Mouse (Mus musculus): ENCODE measurements around the gene Gabarap. TPM values are rescaled to one million over a fixed set of nuclear protein-coding genes. Genes with fewer than 3 reads are reported as not detected.

Gabarap gene
- polyA plus RNA-seq, 1 experiment from 2014 or later, result 626 TPM

DNA sequence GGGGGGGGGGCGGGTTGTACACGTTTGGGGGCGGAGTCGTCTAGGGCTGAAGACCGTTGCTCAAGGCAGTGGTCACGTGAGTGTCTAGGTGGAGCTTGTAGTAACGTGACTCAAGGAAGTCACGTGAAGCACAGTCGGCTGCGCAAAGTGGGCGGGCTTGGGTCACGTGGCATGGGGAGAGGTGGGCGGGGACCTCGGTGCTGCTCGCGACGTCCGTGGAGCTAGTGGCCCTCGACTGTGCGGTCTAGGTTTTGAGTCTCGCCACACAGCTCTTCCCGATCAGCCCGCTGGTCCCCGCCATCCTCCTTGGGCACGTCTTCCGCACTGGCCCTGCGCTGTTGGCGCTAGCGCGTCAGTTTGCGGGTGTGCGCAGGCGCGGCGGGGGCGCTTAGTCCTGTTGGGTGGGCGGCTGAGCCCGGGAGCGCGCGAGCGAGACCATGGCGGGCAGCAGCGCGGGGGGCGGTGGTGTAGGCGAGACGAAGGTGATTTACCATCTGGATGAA, 9.5 kb downstream of the Gabarap start, which contains the start of gene Dvl2:
TSS of gene Dvl2 (plus strand) at position 200 of the 503 bp plus-strand sequence.
- H3K27me3 ChIP-seq (ENCODE audit: insufficient read depth, low read length), result no peaks in the 10 kb centered on the region
- ATAC-seq (replicated peaks; ENCODE audit: low FRiP score, low read depth) (peak; percentile 47), DNase-seq (ENCODE audit: low spot score) (peak; percentile 99)
- peaks cover 22% of the 10 kb centered on the region for H3K36me3 ChIP-seq (ENCODE audit: insufficient read depth, low read length)
- peak within 1 kb of the TSS; percentile 78 for H3K9ac ChIP-seq (ENCODE audit: low read depth, low read length)
- peak within 1 kb of the TSS; percentile 78 for H3K4me2 ChIP-seq (ENCODE audit: low read length)
- peaks cover 20% of the 10 kb centered on the region; the same call in 1 of the 2 replicates for H3K4me1 ChIP-seq (replicated peaks; ENCODE audit: insufficient read depth, low read length)
- WGBS, result under 1% methylated on average over 48 of the region's 48 CpGs
- H3K4me3 ChIP-seq (replicated peaks; ENCODE audit: low read depth, low read length), result peak within 1 kb of the TSS; percentile 70
- no peak for TF ChIP-seq CTCF (IDR thresholded peaks at IDR 0.05; ENCODE audit: low read depth)
- peak within 1 kb of the TSS; percentile 89 for H3K27ac ChIP-seq
- no peaks in the 10 kb centered on the region for H3K9me3 ChIP-seq (replicated peaks; ENCODE audit: low read length)

DNA sequence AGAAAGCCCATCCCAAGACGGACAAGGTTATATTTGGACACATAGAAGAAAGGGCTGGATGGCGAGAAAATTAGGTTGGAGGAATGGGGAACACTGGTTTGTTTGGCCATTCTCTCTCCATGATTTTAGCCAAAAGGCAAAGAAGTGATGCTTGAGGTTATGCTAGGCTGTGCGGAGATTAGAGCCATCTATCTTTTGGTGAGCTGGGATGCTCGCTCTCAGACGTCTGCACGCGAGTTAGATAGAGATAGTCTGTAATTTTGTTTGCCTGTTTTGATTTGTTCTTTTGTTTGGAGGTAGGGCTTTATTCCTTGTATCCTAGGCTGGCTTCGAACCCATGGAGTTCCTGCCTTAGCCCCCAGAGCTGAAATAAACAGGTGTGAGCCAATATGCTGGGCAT, 10.2 kb downstream of the Gabarap start:
- no peaks in the 10 kb centered on the region for H3K9me3 ChIP-seq (replicated peaks; ENCODE audit: low read length)
- H3K27ac ChIP-seq, result peak overlapping the region; percentile 89
- 11% methylated on average over 8 of the region's 8 CpGs for WGBS
- peak overlapping the region; percentile 70 for H3K4me3 ChIP-seq (replicated peaks; ENCODE audit: low read depth, low read length)
- H3K4me2 ChIP-seq (ENCODE audit: low read length), result peak overlapping the region; percentile 78
- DNase-seq (ENCODE audit: low spot score), result no peak
- peaks cover 20% of the 10 kb centered on the region; the same call in 1 of the 2 replicates for H3K4me1 ChIP-seq (replicated peaks; ENCODE audit: insufficient read depth, low read length)
- no peak for ATAC-seq (replicated peaks; ENCODE audit: low FRiP score, low read depth)
- TF ChIP-seq CTCF (IDR thresholded peaks at IDR 0.05; ENCODE audit: low read depth), result no peak
- no peaks in the 10 kb centered on the region for H3K27me3 ChIP-seq (ENCODE audit: insufficient read depth, low read length)
- peaks cover 27% of the 10 kb centered on the region for H3K36me3 ChIP-seq (ENCODE audit: insufficient read depth, low read length)
- H3K9ac ChIP-seq (ENCODE audit: low read depth, low read length), result peak overlapping the region; percentile 78

DNA sequence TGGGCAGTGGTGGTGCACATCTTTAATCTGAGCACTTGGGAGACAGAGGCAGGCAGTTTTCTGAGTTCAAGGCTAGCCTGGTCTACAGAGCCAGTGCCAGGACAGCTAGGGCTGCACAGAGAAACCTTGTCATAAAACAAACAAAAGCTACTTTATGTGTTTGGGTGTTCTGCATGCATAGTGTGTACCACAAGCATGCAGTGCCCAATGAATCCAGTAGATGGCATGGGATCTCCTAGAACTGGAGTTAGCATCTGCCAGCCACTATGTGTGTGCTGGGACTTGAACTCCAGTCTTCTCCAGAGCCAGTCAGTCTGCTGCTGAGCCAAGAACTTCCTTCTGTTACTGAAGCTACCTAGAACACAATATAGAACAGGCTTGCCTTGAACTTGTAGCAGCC, 10.9 kb downstream of the Gabarap start:
- ATAC-seq (replicated peaks; ENCODE audit: low FRiP score, low read depth) (no peak), DNase-seq (ENCODE audit: low spot score) (peak; percentile 70)
- Histone ChIP-seq H3K36me3 (ENCODE audit: insufficient read depth, low read length) (peaks cover 32% of the 10 kb centered on the region), H3K4me1 (replicated peaks; ENCODE audit: insufficient read depth, low read length) (peaks cover 20% of the 10 kb centered on the region; the same call in 1 of the 2 replicates), H3K27me3 (ENCODE audit: insufficient read depth, low read length) (no peaks in the 10 kb centered on the region), H3K4me2 (ENCODE audit: low read length) (peak overlapping the region; percentile 78), H3K9ac (ENCODE audit: low read depth, low read length) (no peak overlapping the region), H3K4me3 (replicated peaks; ENCODE audit: low read depth, low read length) (peak overlapping the region; percentile 70), H3K27ac (no peak overlapping the region), H3K9me3 (replicated peaks; ENCODE audit: low read length) (no peaks in the 10 kb centered on the region)
- TF ChIP-seq CTCF (IDR thresholded peaks at IDR 0.05; ENCODE audit: low read depth), result peak; percentile 68

GRCm38 (mm10) chr11:70002471-70002870, 11.5 kb downstream of the Gabarap start:
- H3K4me2 ChIP-seq (ENCODE audit: low read length), result peak overlapping the region; percentile 78
- ATAC-seq (replicated peaks; ENCODE audit: low FRiP score, low read depth), result no peak
- no peak for TF ChIP-seq CTCF (IDR thresholded peaks at IDR 0.05; ENCODE audit: low read depth)
- H3K36me3 ChIP-seq (ENCODE audit: insufficient read depth, low read length), result peaks cover 38% of the 10 kb centered on the region
- no peaks in the 10 kb centered on the region for H3K27me3 ChIP-seq (ENCODE audit: insufficient read depth, low read length)
- H3K9ac ChIP-seq (ENCODE audit: low read depth, low read length), result no peak overlapping the region
- H3K4me1 ChIP-seq (replicated peaks; ENCODE audit: insufficient read depth, low read length), result peaks cover 20% of the 10 kb centered on the region; the same call in 1 of the 2 replicates
- H3K4me3 ChIP-seq (replicated peaks; ENCODE audit: low read depth, low read length), result peak overlapping the region; percentile 70; the same call in 1 of the 2 replicates
- no peak for DNase-seq (ENCODE audit: low spot score)
- H3K27ac ChIP-seq, result no peak overlapping the region
- no peaks in the 10 kb centered on the region for H3K9me3 ChIP-seq (replicated peaks; ENCODE audit: low read length)
- WGBS, result 84% methylated on average over 2 of the region's 2 CpGs

DNA sequence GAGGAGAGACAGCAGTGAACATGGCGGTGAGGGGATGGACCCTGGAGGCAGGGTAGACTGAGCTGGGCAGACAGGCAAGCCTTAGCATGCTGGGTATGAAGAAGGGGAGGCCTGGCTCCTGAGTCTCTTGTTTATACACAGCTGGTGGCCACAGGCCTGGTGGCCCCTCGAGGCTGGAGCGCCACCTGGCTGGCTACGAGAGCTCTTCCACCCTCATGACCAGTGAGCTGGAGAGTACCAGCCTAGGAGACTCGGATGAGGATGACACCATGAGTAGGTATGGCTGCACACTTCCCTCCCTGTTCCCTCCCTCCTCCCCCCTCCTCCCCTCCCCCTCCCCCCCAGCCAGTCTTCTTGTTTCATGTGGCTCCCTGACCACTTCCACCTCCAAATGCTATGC, 14.6 kb downstream of the Gabarap start:
- Histone ChIP-seq H3K4me1 (replicated peaks; ENCODE audit: insufficient read depth, low read length) (peaks cover 20% of the 10 kb centered on the region; the same call in 1 of the 2 replicates), H3K36me3 (ENCODE audit: insufficient read depth, low read length) (peaks cover 51% of the 10 kb centered on the region), H3K27me3 (ENCODE audit: insufficient read depth, low read length) (no peaks in the 10 kb centered on the region), H3K9me3 (replicated peaks; ENCODE audit: low read length) (no peaks in the 10 kb centered on the region), H3K27ac (no peak overlapping the region), H3K9ac (ENCODE audit: low read depth, low read length) (no peak overlapping the region), H3K4me3 (replicated peaks; ENCODE audit: low read depth, low read length) (no peak overlapping the region), H3K4me2 (ENCODE audit: low read length) (no peak overlapping the region)
- DNase-seq (ENCODE audit: low spot score) (no peak), ATAC-seq (replicated peaks; ENCODE audit: low FRiP score, low read depth) (0 out of 2 replicates have a peak, but pooled peaks have one; percentile 27)
- 59% methylated on average over 5 of the region's 5 CpGs for WGBS
- peak; percentile 62 for TF ChIP-seq CTCF (IDR thresholded peaks at IDR 0.05; ENCODE audit: low read depth)

DNA sequence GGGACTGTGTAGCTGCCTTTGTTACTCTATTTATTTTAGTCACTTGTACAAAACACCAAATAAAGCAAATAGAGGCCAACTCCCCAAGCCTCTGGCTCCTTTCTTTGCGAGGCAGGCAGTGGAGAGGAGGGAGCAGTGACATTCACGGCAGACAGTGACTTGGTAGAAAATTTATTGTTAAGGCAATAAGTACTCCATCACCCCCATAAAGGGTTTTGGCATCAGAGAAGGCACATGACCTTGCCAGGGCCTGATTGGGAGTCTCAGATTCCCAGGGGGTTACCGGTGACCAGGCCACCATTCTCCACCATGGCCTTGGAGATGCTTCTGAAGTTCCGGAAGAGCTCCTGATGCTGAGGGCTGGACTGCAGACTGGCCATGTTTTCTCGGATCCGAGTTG, 19.1 kb downstream of the Gabarap start:
- no peak for TF ChIP-seq CTCF (IDR thresholded peaks at IDR 0.05; ENCODE audit: low read depth)
- Histone ChIP-seq H3K27me3 (ENCODE audit: insufficient read depth, low read length) (no peaks in the 10 kb centered on the region), H3K4me2 (ENCODE audit: low read length) (no peak overlapping the region), H3K36me3 (ENCODE audit: insufficient read depth, low read length) (peaks cover 75% of the 10 kb centered on the region), H3K9me3 (replicated peaks; ENCODE audit: low read length) (no peaks in the 10 kb centered on the region), H3K9ac (ENCODE audit: low read depth, low read length) (no peak overlapping the region), H3K4me3 (replicated peaks; ENCODE audit: low read depth, low read length) (no peak overlapping the region), H3K4me1 (replicated peaks; ENCODE audit: insufficient read depth, low read length) (peaks cover 5% of the 10 kb centered on the region; the same call in 1 of the 2 replicates), H3K27ac (no peak overlapping the region)
- DNase-seq (ENCODE audit: low spot score) (no peak), ATAC-seq (replicated peaks; ENCODE audit: low FRiP score, low read depth) (no peak)
- WGBS, result 76% methylated on average over 6 of the region's 6 CpGs
